Mouse (Mus musculus) intestine, embryonic 16.5 days (tissue): ENCODE results near the gene Esp22. TPM values are rescaled to one million over a fixed set of nuclear protein-coding genes. Genes with fewer than 3 reads are reported as not detected.
"Not testable (repeated sequence)": the region's sequence is repeated elsewhere in the genome, so short reads cannot be mapped to it uniquely, and the experiment has no call there.

Experiments used
- ATAC-seq: fragments of 200-750 bp; cut with Nextera tagmentation; 2 replicates; pipeline ENCODE4 v1.8.0; 2017; ENCODE audit warnings: moderate TSS enrichment, moderate library complexity
- H3K27ac ChIP-seq: fragments of 300-500 bp; sonication (generic); 2 replicates; pipeline ENCODE4 v1.5.1; 2014; ENCODE audit warnings: mild to moderate bottlenecking, low read length
- H3K27me3 ChIP-seq: fragments of 300-500 bp; sonication (generic); replicated peaks from 2 replicates; pipeline ENCODE4 v1.6.1; 2014; ENCODE audit warnings: low read length, control low read depth, mixed read lengths; ENCODE audit not compliant: control insufficient read depth, insufficient read depth
- H3K36me3 ChIP-seq: fragments of 300-500 bp; sonication (generic); 2 replicates; pipeline ENCODE4 v1.6.1; 2014; ENCODE audit warnings: low read length, control low read depth; ENCODE audit not compliant: control insufficient read depth, insufficient read depth
- H3K4me1 ChIP-seq: fragments of 300-500 bp; sonication (generic); 2 replicates; pipeline ENCODE4 v1.6.1; 2014; ENCODE audit warnings: low read length, control low read depth, mixed read lengths; ENCODE audit not compliant: control insufficient read depth, insufficient read depth
- H3K4me2 ChIP-seq: fragments of 300-500 bp; sonication (generic); 2 replicates; pipeline ENCODE4 v1.6.1; 2014; ENCODE audit warnings: low read depth, low read length, control low read depth
- H3K4me3 ChIP-seq: fragments of 300-500 bp; sonication (generic); 2 replicates; pipeline ENCODE4 v1.5.1; 2014; ENCODE audit warnings: mild to moderate bottlenecking, low read length
- H3K9ac ChIP-seq: fragments of 300-500 bp; sonication (generic); 2 replicates; pipeline ENCODE4 v1.6.1; 2014; ENCODE audit warnings: low read depth, low read length
- H3K9me3 ChIP-seq: fragments of 300-500 bp; sonication (generic); 2 replicates; pipeline ENCODE4 v1.6.1; 2016; ENCODE audit warnings: low read length, control low read depth; ENCODE audit not compliant: control insufficient read depth
- WGBS: fragments of 180-500 bp; shearing (Covaris S2); extraction: QIAGEN DNeasy Blood & Tissue Kit; methylation state at CpG from one replicate; pipeline ENCODE4 v1.1.7; 2014; 5-methylcytosine and 5-hydroxymethylcytosine counted together
- polyA plus RNA-seq: library from polyadenylated mRNA; unstranded; fragments of >200 nt; fragmentation: Nextera tagmentation; extraction: Ambion mirVana; gene quantifications from 2 replicates; pipeline ENCODE4 v1.2.1, GENCODE M21; 2015

Esp22 gene
- polyA plus RNA-seq = not detected in 2 replicates

DNA sequence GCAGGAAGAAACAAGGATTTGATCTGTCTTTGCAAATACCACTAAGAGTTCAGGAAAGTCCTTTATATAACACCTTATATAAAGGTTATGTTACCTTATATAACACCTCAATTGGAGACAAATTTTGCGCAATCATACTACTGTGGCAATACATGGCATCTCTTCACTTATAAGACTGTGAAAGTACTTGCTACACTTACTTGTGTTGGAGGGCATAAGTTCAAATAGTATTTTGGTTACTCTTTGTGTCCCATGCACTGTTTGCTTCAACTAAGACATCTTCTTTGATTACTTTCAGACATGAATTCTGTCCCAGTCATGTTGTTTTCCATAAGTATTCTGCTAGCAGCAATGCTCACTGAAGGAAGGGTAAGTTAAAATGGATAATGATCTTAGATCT lies at the start of gene Esp22:
Gene Esp22 (plus strand): TSS at position 301 of the 400 bp plus-strand sequence.
- H3K27ac ChIP-seq = no peak within 1 kb of the TSS
- no peak within 1 kb of the TSS for H3K9ac ChIP-seq
- 87% methylated on average over 1 of the region's 1 CpGs for WGBS
- no peak within 1 kb of the TSS for H3K4me3 ChIP-seq
- ATAC-seq = no peak
- H3K27me3 ChIP-seq = no peaks in the 10 kb centered on the region
- no peaks in the 10 kb centered on the region for H3K36me3 ChIP-seq
- H3K9me3 ChIP-seq = no peaks in the 10 kb centered on the region
- H3K4me2 ChIP-seq = no peak within 1 kb of the TSS
- H3K4me1 ChIP-seq = no peaks in the 10 kb centered on the region

DNA sequence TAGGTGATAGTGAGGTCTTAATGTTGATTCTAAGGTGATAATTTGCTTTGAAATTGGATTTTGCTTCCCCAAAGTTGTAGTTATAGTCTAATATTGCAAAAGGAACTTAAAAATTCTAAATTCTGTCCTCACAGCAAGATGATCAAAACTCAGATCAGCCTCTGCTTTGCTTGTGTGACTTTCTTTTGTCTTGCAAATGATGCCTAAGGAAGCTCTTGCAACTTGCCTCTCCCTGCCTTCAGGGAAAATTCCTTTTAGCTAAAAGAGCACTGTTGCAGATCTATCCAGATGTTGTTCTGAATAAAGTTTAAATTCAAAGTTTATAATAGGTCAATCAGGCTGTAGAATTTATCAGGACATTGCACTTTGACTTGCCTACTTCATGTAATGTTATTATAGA lies 31.5 kb upstream of the Esp22 start:
- Histone ChIP-seq H3K9me3 (no peaks in the 10 kb centered on the region; the same call in 1 of the 2 replicates), H3K4me1 (no peaks in the 10 kb centered on the region), H3K4me2 (no peak overlapping the region), H3K9ac (no peak overlapping the region), H3K27me3 (no peaks in the 10 kb centered on the region), H3K4me3 (no peak overlapping the region), H3K36me3 (no peaks in the 10 kb centered on the region), H3K27ac (no peak overlapping the region)
- ATAC-seq = no peak

DNA sequence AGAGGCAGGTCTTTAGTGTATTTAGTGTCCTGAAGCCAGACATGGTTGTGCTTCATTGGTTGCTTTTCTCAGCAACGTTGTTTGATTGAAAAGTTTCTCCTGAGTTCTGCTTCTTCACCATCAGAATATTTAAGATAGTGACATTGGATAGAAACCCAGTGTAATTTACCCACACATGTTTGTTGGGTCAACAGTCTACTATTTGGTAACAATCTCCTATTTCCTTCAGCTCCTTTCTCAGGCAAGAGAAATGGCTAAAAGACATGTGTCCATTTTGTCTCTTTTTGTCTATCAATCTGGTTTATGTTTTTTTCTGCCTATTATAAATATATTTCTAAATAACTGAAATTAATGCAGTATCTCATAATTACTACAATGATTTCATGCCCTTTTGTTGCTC lies 18.2 kb upstream of the Esp22 start, which contains the start of gene Esp23:
Gene Esp23 (minus strand): TSS at position 101 of the 400 bp plus-strand sequence.
- no peak for ATAC-seq

DNA sequence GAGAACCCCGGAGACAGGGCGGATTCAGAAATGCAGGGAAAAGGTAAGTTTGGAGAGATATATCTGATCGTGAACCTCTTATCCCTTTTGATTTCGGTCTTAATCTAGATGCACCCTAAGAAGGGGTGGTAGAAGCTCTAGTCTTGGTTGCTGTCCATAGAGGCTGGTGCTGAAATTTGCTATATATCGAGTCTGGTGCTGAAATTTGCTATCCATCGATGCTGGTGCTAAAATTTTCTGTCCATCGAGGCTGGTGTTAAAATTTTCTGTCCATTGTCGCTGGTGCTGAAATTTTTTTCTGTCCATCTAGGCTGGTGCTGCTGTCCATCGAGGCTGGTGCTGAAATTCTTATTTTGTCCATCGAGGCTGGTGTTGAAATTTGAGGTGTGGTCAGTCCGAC lies 12.0 kb downstream of the Esp22 start:
- H3K27ac ChIP-seq, H3K4me1 ChIP-seq, H3K9ac ChIP-seq, H3K36me3 ChIP-seq, ATAC-seq, H3K9me3 ChIP-seq, H3K4me2 ChIP-seq, H3K4me3 ChIP-seq, H3K27me3 ChIP-seq: not testable (repeated sequence)
- WGBS = 74% methylated on average over 11 of the region's 11 CpGs

More for the DNA sequence above, 18.2 kb upstream of the Esp22 start, which contains the start of gene Esp23:
- 0 out of 2 replicates have a peak, but pooled peaks cover 2% of the 10 kb centered on the region for H3K9me3 ChIP-seq
- H3K9ac ChIP-seq = no peak within 1 kb of the TSS
- H3K27me3 ChIP-seq = no peaks in the 10 kb centered on the region
- no peak within 1 kb of the TSS for H3K4me3 ChIP-seq
- no peak within 1 kb of the TSS for H3K4me2 ChIP-seq
- no peak within 1 kb of the TSS for H3K27ac ChIP-seq
- H3K36me3 ChIP-seq = no peaks in the 10 kb centered on the region
- no peaks in the 10 kb centered on the region for H3K4me1 ChIP-seq
- 46% methylated on average over 1 of the region's 1 CpGs for WGBS

DNA sequence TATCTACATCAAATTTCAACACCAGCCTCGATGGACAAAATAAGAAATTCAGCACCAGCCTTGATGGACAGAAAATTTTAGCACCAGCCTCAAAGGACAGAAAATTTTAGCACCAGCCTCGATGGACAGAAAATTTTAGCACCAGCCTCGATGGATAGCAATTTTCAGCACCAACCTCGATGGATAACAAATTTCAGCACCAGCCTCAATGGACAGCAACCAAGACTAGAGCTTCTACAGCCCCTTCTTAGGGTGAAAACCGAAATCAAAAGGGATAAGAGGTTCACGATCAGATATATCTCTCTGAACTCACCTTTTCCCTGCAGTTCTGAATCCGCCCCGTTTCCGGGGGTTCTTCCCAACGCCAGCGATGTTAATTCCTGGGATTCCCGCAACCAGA lies 34.0 kb downstream of the Esp22 start:
- not testable (repeated sequence) for H3K27ac ChIP-seq, H3K4me2 ChIP-seq, ATAC-seq, H3K4me3 ChIP-seq, H3K36me3 ChIP-seq, H3K4me1 ChIP-seq, H3K27me3 ChIP-seq, H3K9ac ChIP-seq, H3K9me3 ChIP-seq
- WGBS = 68% methylated on average over 12 of the region's 12 CpGs

Other genes with a start within 250 kb of the Esp22 start
- gene Esp24, start 58.6 kb upstream of the Esp22 start, polyA plus RNA-seq = not detected in 2 replicates
- not detected in 2 replicates for gene Gm21903, start 52.0 kb upstream of the Esp22 start, polyA plus RNA-seq
- not detected in 2 replicates for gene Esp23, start 18.3 kb upstream of the Esp22 start, polyA plus RNA-seq